Mouse (Mus musculus) lung, postnatal 0 days (tissue): ENCODE data around the gene Gm11639. TPM values are rescaled to one million over a fixed set of nuclear protein-coding genes. Genes with fewer than 3 reads are reported as not detected.

Experiments used
- ATAC-seq: fragments of 200-750 bp; cut with Nextera tagmentation; 2 replicates; pipeline ENCODE4 v1.8.0; 2017; ENCODE audit warnings: moderate library complexity
- DNase-seq: peaks from one replicate; pipeline ENCODE4 v3.0.0-alpha.2; 2016; ENCODE audit warnings: low spot score
- H3K27ac ChIP-seq: fragments of 300-500 bp; sonication (generic); 2 replicates; pipeline ENCODE4 v1.5.1; 2014; ENCODE audit warnings: antibody characterized with exemption, mild to moderate bottlenecking, low read length, mixed read lengths
- H3K27me3 ChIP-seq: fragments of 300-500 bp; sonication (generic); replicated peaks from 2 replicates; pipeline ENCODE4 v1.6.1; 2014; ENCODE audit warnings: low read length, mixed read lengths; ENCODE audit not compliant: insufficient read depth
- H3K36me3 ChIP-seq: fragments of 300-500 bp; sonication (generic); 2 replicates; pipeline ENCODE4 v1.6.1; 2014; ENCODE audit warnings: low read length, mixed read lengths; ENCODE audit not compliant: insufficient read depth
- H3K4me1 ChIP-seq: fragments of 300-500 bp; sonication (generic); 2 replicates; pipeline ENCODE4 v1.6.1; 2014; ENCODE audit warnings: antibody characterized with exemption, low read depth, low read length, mixed read lengths; ENCODE audit not compliant: insufficient read depth
- H3K4me2 ChIP-seq: fragments of 300-500 bp; sonication (generic); replicated peaks from 2 replicates; pipeline ENCODE4 v1.6.1; 2014; ENCODE audit warnings: low read depth, mild to moderate bottlenecking, low read length, moderate library complexity, mixed read lengths
- H3K4me3 ChIP-seq: fragments of 300-500 bp; sonication (generic); 2 replicates; pipeline ENCODE4 v1.5.1; 2014; ENCODE audit warnings: low read depth, low read length
- H3K9ac ChIP-seq: fragments of 300-500 bp; sonication (generic); replicated peaks from 2 replicates; pipeline ENCODE4 v1.6.1; 2014; ENCODE audit warnings: low read depth, mild to moderate bottlenecking
- H3K9me3 ChIP-seq: fragments of 300-500 bp; sonication (generic); 2 replicates; pipeline ENCODE4 v1.6.1; 2016; ENCODE audit warnings: low read length, mixed read lengths
- CTCF ChIP-seq: IDR thresholded peaks from 2 replicates; pipeline ENCODE4 v1.5.1; 2016; ENCODE audit warnings: antibody characterized with exemption, mild to moderate bottlenecking
- EP300 ChIP-seq: IDR thresholded peaks from 2 replicates; pipeline ENCODE4 v1.6.1; 2016; ENCODE audit warnings: antibody characterized with exemption, mild to moderate bottlenecking, control low read depth
- WGBS: fragments of 180-500 bp; shearing (Covaris S2); extraction: QIAGEN DNeasy Blood & Tissue Kit; methylation state at CpG from one replicate; pipeline ENCODE4 v1.1.7; 2014; 5-methylcytosine and 5-hydroxymethylcytosine counted together
- polyA plus RNA-seq: library from polyadenylated mRNA; unstranded; fragments of >200 nt; fragmentation: Nextera tagmentation; extraction: Ambion mirVana; gene quantifications from 2 replicates; pipeline ENCODE4 v1.2.1, GENCODE M21; 2015

The Gm11639 gene
- polyA plus RNA-seq, 1 experiment from 2014 or later, result 0.01 TPM

- Histone ChIP-seq H3K4me2 (no peak overlapping the region), H3K9ac (no peak overlapping the region), H3K27me3 (no peaks in the 10 kb centered on the region), H3K36me3 (no peaks in the 10 kb centered on the region), H3K9me3 (no peaks in the 10 kb centered on the region), H3K4me3 (no peak overlapping the region), H3K4me1 (no peaks in the 10 kb centered on the region), H3K27ac (no peak overlapping the region)
- 36% methylated on average over 1 of the region's 1 CpGs for WGBS
- ATAC-seq (no peak), DNase-seq (no peak)
- no peak for TF ChIP-seq CTCF
- no peak for TF ChIP-seq EP300
Measured at GRCm38 (mm10) chr11:104767068-104767467, 81.6 kb downstream of the Gm11639 start.

- H3K4me3 ChIP-seq, result no peak overlapping the region
- TF ChIP-seq EP300, result no peak
- peak; percentile 78 for TF ChIP-seq CTCF
- no peak for ATAC-seq
- no peak overlapping the region for H3K9ac ChIP-seq
- no peaks in the 10 kb centered on the region for H3K9me3 ChIP-seq
- DNase-seq, result peak; percentile 32
- 13% methylated on average over 5 of the region's 5 CpGs for WGBS
- no peak overlapping the region for H3K27ac ChIP-seq
- no peaks in the 10 kb centered on the region for H3K4me1 ChIP-seq
- H3K27me3 ChIP-seq, result no peaks in the 10 kb centered on the region
- no peaks in the 10 kb centered on the region for H3K36me3 ChIP-seq
- H3K4me2 ChIP-seq, result no peak overlapping the region
Measured at GRCm38 (mm10) chr11:104768072-104768471, 82.6 kb downstream of the Gm11639 start.

- 61% methylated on average over 2 of the region's 2 CpGs for WGBS
- no peak for ATAC-seq
- no peaks in the 10 kb centered on the region for H3K4me1 ChIP-seq
Measured at GRCm38 (mm10) chr11:104778796-104779195, 93.3 kb downstream of the Gm11639 start.

GRCm38 (mm10) chr11:104944723-104945122 is 259.2 kb downstream of the Gm11639 start:
- no peaks in the 10 kb centered on the region for H3K36me3 ChIP-seq
- H3K4me2 ChIP-seq, result no peak overlapping the region
- no peaks in the 10 kb centered on the region for H3K9me3 ChIP-seq
- TF ChIP-seq EP300, result no peak
- no peak for TF ChIP-seq CTCF
- no peak overlapping the region for H3K27ac ChIP-seq
- no peaks in the 10 kb centered on the region for H3K27me3 ChIP-seq
- no peak overlapping the region for H3K4me3 ChIP-seq
- no peak overlapping the region for H3K9ac ChIP-seq
- ATAC-seq, result no peak
- no peaks in the 10 kb centered on the region for H3K4me1 ChIP-seq
- DNase-seq, result no peak
- WGBS, result 86% methylated on average over 2 of the region's 2 CpGs

More at GRCm38 (mm10) chr11:104778796-104779195, 93.3 kb downstream of the Gm11639 start:
- Histone ChIP-seq H3K4me2 (no peak overlapping the region), H3K9ac (no peak overlapping the region), H3K4me3 (no peak overlapping the region), H3K36me3 (no peaks in the 10 kb centered on the region), H3K27me3 (no peaks in the 10 kb centered on the region), H3K27ac (no peak overlapping the region), H3K9me3 (no peaks in the 10 kb centered on the region)
- no peak for DNase-seq
- no peak for TF ChIP-seq CTCF
- no peak for TF ChIP-seq EP300

- no peak overlapping the region for H3K4me2 ChIP-seq
- no peaks in the 10 kb centered on the region for H3K9me3 ChIP-seq
- H3K4me3 ChIP-seq, result no peak overlapping the region
- no peak for ATAC-seq
- no peaks in the 10 kb centered on the region for H3K36me3 ChIP-seq
- DNase-seq, result no peak
- no peak overlapping the region for H3K27ac ChIP-seq
- H3K4me1 ChIP-seq, result no peaks in the 10 kb centered on the region
- no peak overlapping the region for H3K9ac ChIP-seq
- TF ChIP-seq CTCF, result no peak
- no peak for TF ChIP-seq EP300
- H3K27me3 ChIP-seq, result no peaks in the 10 kb centered on the region
- WGBS, result 59% methylated on average over 4 of the region's 4 CpGs
Measured at GRCm38 (mm10) chr11:104952349-104952748, 266.8 kb downstream of the Gm11639 start.

- DNase-seq, result no peak
- Histone ChIP-seq H3K4me3 (no peak overlapping the region), H3K4me2 (no peak overlapping the region), H3K9me3 (no peaks in the 10 kb centered on the region), H3K4me1 (no peaks in the 10 kb centered on the region), H3K9ac (no peak overlapping the region), H3K27ac (no peak overlapping the region), H3K36me3 (no peaks in the 10 kb centered on the region), H3K27me3 (no peaks in the 10 kb centered on the region)
- WGBS, result 96% methylated on average over 1 of the region's 1 CpGs
- ATAC-seq, result no peak
- no peak for TF ChIP-seq EP300
- TF ChIP-seq CTCF, result no peak
Measured at GRCm38 (mm10) chr11:104967862-104968261, 282.4 kb downstream of the Gm11639 start.

- WGBS, result 83% methylated on average over 2 of the region's 2 CpGs
- no peak overlapping the region for H3K9ac ChIP-seq
- no peak for ATAC-seq
- TF ChIP-seq CTCF (no peak), EP300 (no peak)
- no peak overlapping the region for H3K27ac ChIP-seq
- no peaks in the 10 kb centered on the region for H3K4me1 ChIP-seq
- H3K27me3 ChIP-seq, result no peaks in the 10 kb centered on the region
- H3K4me3 ChIP-seq, result no peak overlapping the region
- H3K4me2 ChIP-seq, result no peak overlapping the region
- no peak for DNase-seq
- H3K36me3 ChIP-seq, result no peaks in the 10 kb centered on the region
- no peaks in the 10 kb centered on the region for H3K9me3 ChIP-seq
Measured at GRCm38 (mm10) chr11:104968388-104968787, 282.9 kb downstream of the Gm11639 start.
